Mouse (Mus musculus): ENCODE results near the gene Gadd45gip1. TPM values are rescaled to one million over a fixed set of nuclear protein-coding genes. Genes with fewer than 3 reads are reported as not detected.

Gene Gadd45gip1
- polyA plus RNA-seq, 1 experiment from 2014 or later: 46.5 TPM

DNA sequence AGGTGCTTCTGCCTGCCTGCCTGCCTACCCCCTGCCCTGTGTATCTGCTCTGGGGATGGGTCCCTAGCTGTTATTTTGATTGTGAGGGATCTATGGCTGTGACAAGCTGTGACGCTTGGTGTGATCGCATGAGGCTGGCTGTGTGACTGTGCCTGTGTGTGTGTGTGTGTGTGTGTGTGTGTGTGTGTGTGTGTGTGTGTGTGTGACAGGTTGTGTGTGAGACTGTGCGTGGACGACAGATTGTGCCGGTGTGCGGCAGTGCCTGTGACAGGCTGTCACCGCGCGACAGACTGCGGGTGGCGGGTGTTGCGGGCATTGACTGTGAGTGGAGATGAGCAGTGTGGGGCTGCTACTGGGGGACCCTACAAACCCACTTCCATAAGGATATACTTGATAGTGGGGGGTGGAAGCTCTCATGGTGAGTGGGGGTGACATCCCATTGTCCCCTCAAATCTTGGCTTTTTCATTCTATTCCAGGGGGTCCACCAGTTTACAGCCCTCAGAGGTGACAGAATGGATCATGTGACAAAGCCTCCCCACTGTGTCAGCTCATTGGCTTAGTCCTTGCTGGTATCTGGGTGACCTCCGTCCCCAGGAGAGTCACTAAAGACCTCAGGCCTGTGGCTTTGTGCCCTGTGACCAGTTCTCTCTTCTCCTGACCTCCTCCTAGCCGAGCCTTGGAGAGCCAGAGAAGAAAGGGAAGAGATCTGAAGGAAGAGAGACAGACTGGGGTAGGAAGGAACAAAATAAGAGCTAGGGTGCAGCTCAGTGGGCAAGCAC lies 43.6 kb upstream of the Gadd45gip1 start:
- H3K4me3 ChIP-seq (replicated peaks): no peak overlapping the region
- ATAC-seq (ENCODE audit: insufficient number of reproducible peaks, insufficient read depth, low FRiP score, low TSS enrichment, low read depth): no peak
- H3K9me3 ChIP-seq: no peaks in the 10 kb centered on the region
- peaks cover 76% of the 10 kb centered on the region for H3K4me1 ChIP-seq (replicated peaks)
- H3K4me2 ChIP-seq: no peak overlapping the region
- H3K27me3 ChIP-seq: peaks cover 98% of the 10 kb centered on the region
- H3K9ac ChIP-seq (replicated peaks): no peak overlapping the region
- H3K27ac ChIP-seq: no peak overlapping the region
- no peaks in the 10 kb centered on the region for H3K36me3 ChIP-seq
- WGBS: 11% methylated on average over 14 of the region's 14 CpGs

DNA sequence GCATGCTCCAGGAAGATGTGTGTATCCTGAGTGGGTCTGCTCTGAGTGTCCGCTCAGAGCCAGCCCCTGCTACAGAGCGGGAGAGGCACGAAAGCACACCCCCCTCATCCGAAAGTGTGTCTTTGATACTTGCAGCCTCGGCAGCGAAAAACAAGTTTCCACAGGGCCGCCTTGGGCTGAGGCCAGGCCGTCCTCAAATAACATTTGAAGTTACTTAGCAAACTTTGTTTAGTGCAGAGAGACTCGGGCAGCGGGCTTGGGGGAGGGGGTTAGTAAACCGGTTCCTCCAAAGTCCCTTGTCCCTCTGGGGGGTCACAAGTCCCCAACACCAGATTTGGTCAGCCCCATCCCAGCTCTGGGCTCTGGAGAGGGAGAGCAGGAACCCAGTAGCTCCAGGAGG lies 42.4 kb upstream of the Gadd45gip1 start:
- Histone ChIP-seq H3K27ac (no peak overlapping the region), H3K36me3 (no peaks in the 10 kb centered on the region), H3K9me3 (no peaks in the 10 kb centered on the region), H3K4me1 (replicated peaks) (peaks cover 72% of the 10 kb centered on the region), H3K27me3 (peaks cover 98% of the 10 kb centered on the region), H3K4me2 (no peak overlapping the region), H3K4me3 (replicated peaks) (no peak overlapping the region), H3K9ac (replicated peaks) (no peak overlapping the region; the same call in 1 of the 2 replicates)
- no peak for ATAC-seq (ENCODE audit: insufficient number of reproducible peaks, insufficient read depth, low FRiP score, low TSS enrichment, low read depth)
- WGBS: 14% methylated on average over 11 of the region's 11 CpGs

DNA sequence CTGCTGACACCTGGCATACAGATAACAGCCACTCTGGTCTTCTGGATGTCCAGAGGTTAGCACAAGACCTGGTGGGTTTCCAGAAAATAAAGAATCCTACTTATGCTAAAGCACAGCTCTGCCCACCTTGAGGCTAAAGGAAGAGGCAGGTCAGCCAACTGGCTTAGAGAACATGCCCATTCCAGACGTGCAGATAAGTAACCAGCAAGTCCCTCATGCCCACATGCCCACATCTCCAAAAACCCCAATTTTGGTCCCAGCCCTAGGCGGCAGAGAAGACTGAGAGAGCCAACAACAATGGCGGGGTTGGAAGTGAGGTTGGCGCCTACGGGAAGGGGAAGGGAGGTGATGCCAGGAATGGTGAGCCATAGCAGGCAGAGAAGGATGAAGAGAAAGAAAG lies 42.0 kb upstream of the Gadd45gip1 start:
- H3K9me3 ChIP-seq: no peaks in the 10 kb centered on the region
- H3K4me1 ChIP-seq (replicated peaks): peaks cover 72% of the 10 kb centered on the region
- H3K4me3 ChIP-seq (replicated peaks): no peak overlapping the region
- H3K27ac ChIP-seq: no peak overlapping the region
- H3K27me3 ChIP-seq: peaks cover 98% of the 10 kb centered on the region
- no peaks in the 10 kb centered on the region for H3K36me3 ChIP-seq
- no peak overlapping the region for H3K4me2 ChIP-seq
- WGBS: 44% methylated on average over 5 of the region's 5 CpGs
- no peak for ATAC-seq (ENCODE audit: insufficient number of reproducible peaks, insufficient read depth, low FRiP score, low TSS enrichment, low read depth)
- H3K9ac ChIP-seq (replicated peaks): no peak overlapping the region

DNA sequence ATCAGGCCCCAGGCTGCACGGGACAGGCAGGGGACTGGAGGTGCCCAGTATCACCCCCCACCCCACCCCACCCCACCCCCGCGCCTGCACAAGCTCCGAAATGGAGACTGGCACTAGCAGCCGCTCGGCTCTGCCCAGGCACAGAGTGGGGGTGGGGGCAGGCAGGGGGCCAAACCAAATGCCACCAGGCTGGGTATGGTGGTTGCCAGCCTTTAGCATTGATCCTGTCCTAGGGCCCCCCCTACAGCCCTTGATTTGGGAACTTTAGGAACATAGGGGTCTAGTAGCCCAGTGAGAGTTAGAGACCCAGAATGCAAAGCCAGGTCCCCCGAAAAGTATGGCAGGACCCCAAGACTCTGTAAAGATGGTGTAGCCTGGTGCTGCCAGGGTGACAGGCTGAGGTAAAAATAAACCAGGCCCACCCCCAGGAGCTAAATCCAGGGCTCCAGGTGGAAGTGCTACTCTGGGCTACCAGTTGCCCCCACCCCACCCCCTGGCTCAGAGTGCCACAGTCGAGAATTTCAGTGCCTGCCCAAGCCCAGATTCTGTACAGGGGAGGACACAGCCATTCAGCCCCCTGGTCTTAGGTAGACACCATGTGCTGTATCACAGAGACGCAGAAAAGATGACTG lies 41.4 kb upstream of the Gadd45gip1 start:
- 74% methylated on average over 9 of the region's 9 CpGs for whole genome bisulfite sequencing
- H3K27ac ChIP-seq: no peak overlapping the region

DNA sequence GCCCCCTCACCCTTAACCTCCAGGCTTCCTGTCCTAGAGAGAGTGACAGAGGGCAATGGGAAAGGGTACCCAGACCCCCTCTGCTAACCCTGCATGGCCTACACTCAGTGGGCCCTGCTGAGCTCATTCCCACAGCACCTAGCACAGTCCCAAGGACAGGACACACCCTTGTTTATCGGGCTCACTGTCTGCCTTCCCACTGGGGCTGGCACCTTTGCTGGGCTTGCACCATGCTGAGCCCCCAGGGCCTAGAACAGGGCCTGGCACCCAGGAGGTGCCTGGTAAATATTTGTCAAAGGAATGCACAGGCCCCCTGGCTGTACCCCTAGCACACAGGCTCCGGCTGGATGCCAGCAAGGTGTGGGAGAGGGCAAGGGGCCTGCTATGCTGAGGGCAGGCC lies 40.8 kb upstream of the Gadd45gip1 start:
- ATAC-seq (ENCODE audit: insufficient number of reproducible peaks, insufficient read depth, low FRiP score, low TSS enrichment, low read depth): no peak
- H3K4me1 ChIP-seq (replicated peaks): peaks cover 67% of the 10 kb centered on the region
- H3K4me2 ChIP-seq: no peak overlapping the region
- no peak overlapping the region for H3K4me3 ChIP-seq (replicated peaks)
- WGBS: 53% methylated on average over 2 of the region's 2 CpGs
- H3K9me3 ChIP-seq: no peaks in the 10 kb centered on the region
- no peak overlapping the region for H3K27ac ChIP-seq
- no peaks in the 10 kb centered on the region for H3K36me3 ChIP-seq
- H3K9ac ChIP-seq (replicated peaks): no peak overlapping the region
- peaks cover 97% of the 10 kb centered on the region for H3K27me3 ChIP-seq

More for the DNA sequence above, 41.4 kb upstream of the Gadd45gip1 start:
- H3K27me3 ChIP-seq: peaks cover 98% of the 10 kb centered on the region
- H3K9ac ChIP-seq (replicated peaks): no peak overlapping the region
- H3K36me3 ChIP-seq: no peaks in the 10 kb centered on the region
- no peaks in the 10 kb centered on the region for H3K9me3 ChIP-seq
- no peak overlapping the region for H3K4me3 ChIP-seq (replicated peaks)
- no peak for ATAC-seq (ENCODE audit: insufficient number of reproducible peaks, insufficient read depth, low FRiP score, low TSS enrichment, low read depth)
- no peak overlapping the region for H3K4me2 ChIP-seq
- H3K4me1 ChIP-seq (replicated peaks): peaks cover 72% of the 10 kb centered on the region

DNA sequence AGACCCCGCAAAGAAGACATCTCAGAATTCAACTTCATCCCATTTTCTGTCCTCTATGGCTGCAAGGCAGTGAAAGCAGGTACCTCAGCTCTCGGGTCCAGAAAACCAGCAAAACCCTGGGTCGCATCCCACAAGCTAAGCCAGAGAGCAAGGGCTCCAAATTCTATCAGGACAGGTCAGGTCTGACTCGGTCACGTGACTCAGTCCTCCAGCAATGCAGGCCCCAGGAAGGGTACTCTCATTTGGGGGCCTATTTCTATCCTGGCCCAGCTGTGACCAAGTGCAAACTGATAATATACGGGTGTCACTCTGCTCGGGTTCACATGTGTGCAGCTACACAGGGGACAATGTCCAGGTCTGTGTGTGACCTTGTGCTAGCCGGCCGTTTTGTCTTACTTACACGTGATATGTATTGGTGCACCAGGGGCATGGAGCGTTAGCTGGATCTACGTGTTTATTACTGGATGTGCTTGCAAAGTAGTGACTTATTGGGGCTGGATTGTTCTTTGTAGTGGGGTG lies 38.8 kb upstream of the Gadd45gip1 start:
- H3K27me3 ChIP-seq: peaks cover 97% of the 10 kb centered on the region
- H3K36me3 ChIP-seq: peaks cover 12% of the 10 kb centered on the region
- WGBS: 73% methylated on average over 12 of the region's 12 CpGs
- no peak overlapping the region for H3K9ac ChIP-seq (replicated peaks)
- H3K4me2 ChIP-seq: no peak overlapping the region
- ATAC-seq (ENCODE audit: insufficient number of reproducible peaks, insufficient read depth, low FRiP score, low TSS enrichment, low read depth): no peak
- peaks cover 47% of the 10 kb centered on the region for H3K4me1 ChIP-seq (replicated peaks)
- H3K27ac ChIP-seq: no peak overlapping the region
- no peak overlapping the region for H3K4me3 ChIP-seq (replicated peaks)
- no peaks in the 10 kb centered on the region for H3K9me3 ChIP-seq

DNA sequence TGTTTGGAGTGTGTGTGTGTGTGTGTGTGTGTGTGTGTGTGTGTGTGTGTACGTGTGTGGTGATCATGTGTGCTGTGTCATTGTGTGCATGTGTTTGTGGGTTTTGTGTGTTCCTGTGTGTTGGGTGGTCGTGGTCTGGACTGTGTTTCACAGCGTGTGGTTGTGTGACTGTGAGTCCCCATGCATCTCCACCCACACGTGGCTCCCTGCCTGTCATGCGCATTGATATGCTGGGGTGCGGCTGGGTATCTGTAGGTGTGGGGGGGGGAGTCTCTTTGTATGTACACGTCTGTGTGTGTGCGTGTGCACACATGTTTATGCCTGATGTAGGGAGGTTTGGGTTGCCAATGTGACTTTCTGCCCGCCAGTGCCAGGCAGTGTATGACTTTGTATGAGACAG lies 38.2 kb upstream of the Gadd45gip1 start:
- ATAC-seq (ENCODE audit: insufficient number of reproducible peaks, insufficient read depth, low FRiP score, low TSS enrichment, low read depth): no peak
- Histone ChIP-seq H3K4me2 (no peak overlapping the region), H3K27me3 (peaks cover 97% of the 10 kb centered on the region), H3K9ac (replicated peaks) (no peak overlapping the region), H3K4me1 (replicated peaks) (peaks cover 47% of the 10 kb centered on the region), H3K4me3 (replicated peaks) (no peak overlapping the region), H3K27ac (no peak overlapping the region), H3K9me3 (no peaks in the 10 kb centered on the region), H3K36me3 (peaks cover 12% of the 10 kb centered on the region)
- WGBS: 79% methylated on average over 9 of the region's 9 CpGs

DNA sequence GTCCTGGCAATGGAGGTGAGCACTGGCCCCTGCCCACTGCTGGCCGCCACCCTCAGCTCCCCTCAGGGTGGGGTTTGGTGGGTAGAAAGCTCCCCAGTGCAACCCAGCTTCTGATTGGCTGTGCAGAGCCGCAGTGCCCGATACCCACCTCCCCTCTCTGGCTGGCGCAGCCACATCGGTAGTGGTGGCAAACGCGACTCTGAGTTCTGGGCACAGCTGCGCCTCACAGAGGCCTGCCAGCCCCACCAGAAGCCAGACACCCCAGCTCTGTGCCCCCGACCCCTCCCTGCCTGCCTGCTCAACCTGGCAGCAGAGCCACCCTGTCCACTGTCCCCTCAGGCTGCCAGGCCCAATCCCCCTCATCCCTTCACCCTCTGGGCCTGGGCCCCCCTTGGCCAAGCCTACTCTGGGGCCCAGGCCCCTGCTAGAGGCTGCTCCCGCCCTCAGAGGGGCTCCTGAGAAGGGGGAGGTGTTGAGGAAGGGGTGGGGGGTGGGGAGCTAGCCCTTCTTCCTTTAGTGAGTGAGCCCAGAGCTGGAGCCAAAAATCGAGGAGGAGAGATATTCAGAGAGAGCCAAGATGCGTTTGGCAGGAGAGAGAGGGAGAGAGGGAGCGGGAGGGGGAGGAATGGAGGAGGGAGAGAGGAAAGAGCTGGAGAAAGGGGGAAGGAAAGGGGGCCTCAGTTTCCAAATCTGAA lies 37.4 kb upstream of the Gadd45gip1 start:
- Histone ChIP-seq H3K36me3 (peaks cover 12% of the 10 kb centered on the region), H3K27me3 (peaks cover 97% of the 10 kb centered on the region), H3K4me1 (replicated peaks) (peaks cover 49% of the 10 kb centered on the region), H3K4me2 (peak overlapping the region; percentile 22), H3K27ac (no peak overlapping the region), H3K9me3 (no peaks in the 10 kb centered on the region), H3K4me3 (replicated peaks) (0 out of 2 replicates have a peak overlapping the region, but pooled peaks have one; percentile 7), H3K9ac (replicated peaks) (peak overlapping the region; percentile 47)
- no peak for ATAC-seq (ENCODE audit: insufficient number of reproducible peaks, insufficient read depth, low FRiP score, low TSS enrichment, low read depth)
- 51% methylated on average over 13 of the region's 13 CpGs for WGBS

DNA sequence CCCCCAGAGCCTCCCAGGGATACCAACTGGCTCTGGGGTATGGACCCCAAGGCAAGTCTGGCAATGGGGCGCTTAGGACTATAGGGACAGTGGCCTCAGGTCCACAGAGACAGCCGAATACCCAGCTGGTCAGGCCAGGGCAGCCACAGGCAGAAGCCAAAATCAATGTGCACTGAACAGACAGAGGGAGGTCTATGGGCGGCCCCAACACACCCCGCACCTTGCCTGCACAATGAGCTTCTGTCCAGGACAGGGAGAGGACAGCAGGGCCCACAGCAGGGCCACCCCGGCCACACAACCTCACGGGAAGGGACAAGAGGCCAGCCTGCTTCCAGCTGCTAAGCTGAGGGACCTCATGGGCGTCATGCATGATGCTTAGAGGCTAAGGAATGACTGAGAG lies 36.8 kb upstream of the Gadd45gip1 start:
- Histone ChIP-seq H3K4me3 (replicated peaks) (no peak overlapping the region), H3K9me3 (no peaks in the 10 kb centered on the region), H3K4me1 (replicated peaks) (peaks cover 45% of the 10 kb centered on the region), H3K27ac (0 out of 2 replicates have a peak overlapping the region, but pooled peaks have one; percentile 12), H3K9ac (replicated peaks) (peak overlapping the region; percentile 47; the same call in 1 of the 2 replicates), H3K36me3 (peaks cover 12% of the 10 kb centered on the region), H3K4me2 (peak overlapping the region; percentile 22; the same call in 1 of the 2 replicates), H3K27me3 (peaks cover 96% of the 10 kb centered on the region)
- no peak for ATAC-seq (ENCODE audit: insufficient number of reproducible peaks, insufficient read depth, low FRiP score, low TSS enrichment, low read depth)
- WGBS: 53% methylated on average over 7 of the region's 7 CpGs

DNA sequence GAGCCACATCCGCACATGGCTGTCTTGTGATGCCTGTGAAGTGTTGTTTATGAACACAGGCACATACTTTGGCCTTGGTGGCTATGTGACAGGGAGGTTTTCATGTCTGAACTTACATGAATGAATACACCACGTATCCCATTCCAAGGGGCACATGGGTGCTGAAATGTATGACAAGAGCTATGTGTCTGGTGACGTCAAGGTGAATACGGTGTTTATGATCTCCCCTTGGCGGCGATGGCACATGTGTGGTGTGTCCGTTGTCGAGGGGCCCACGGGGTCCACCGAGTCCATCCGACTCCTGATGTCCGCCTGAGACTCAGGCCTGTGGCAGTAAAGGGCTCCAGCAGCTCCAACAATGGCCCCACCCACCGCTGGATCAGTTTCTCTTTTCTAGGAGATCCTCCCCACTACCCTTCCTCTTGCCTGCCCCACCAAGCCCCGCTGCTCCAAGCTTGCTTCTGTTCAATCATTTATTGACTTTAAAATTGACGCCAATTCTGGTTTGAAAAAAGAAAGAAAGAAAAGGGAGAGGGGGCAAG lies 34.0 kb upstream of the Gadd45gip1 start:
- Histone ChIP-seq H3K4me2 (no peak overlapping the region), H3K4me3 (replicated peaks) (0 out of 2 replicates have a peak overlapping the region, but pooled peaks have one; percentile 1), H3K27me3 (peaks cover 90% of the 10 kb centered on the region), H3K9ac (replicated peaks) (no peak overlapping the region), H3K4me1 (replicated peaks) (peaks cover 39% of the 10 kb centered on the region), H3K9me3 (no peaks in the 10 kb centered on the region), H3K27ac (no peak overlapping the region), H3K36me3 (peaks cover 12% of the 10 kb centered on the region)
- no peak for ATAC-seq (ENCODE audit: insufficient number of reproducible peaks, insufficient read depth, low FRiP score, low TSS enrichment, low read depth)
- 77% methylated on average over 15 of the region's 15 CpGs for WGBS

DNA sequence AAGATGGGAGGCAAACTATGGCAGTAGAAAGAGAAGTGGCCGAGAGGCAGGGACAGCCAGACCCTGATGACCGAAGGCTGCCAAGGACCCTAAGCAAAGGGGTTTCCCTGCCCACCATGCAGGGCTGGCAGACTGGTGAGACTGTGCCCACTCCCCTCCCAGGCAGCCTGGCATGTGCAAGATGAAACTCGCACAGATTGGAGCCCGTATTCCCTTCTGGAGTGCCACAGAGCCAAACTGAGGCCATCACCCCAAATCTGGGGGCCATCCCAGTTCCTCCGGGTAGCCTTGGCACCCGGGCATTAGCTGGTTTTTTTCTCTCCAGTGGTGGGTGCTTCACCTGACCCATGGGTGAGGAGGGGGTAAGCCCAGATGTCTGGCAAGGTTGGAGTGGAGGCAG lies 33.4 kb upstream of the Gadd45gip1 start:
- WGBS: 71% methylated on average over 6 of the region's 6 CpGs
- Histone ChIP-seq H3K27me3 (peaks cover 88% of the 10 kb centered on the region), H3K4me2 (peak overlapping the region; percentile 89), H3K36me3 (peaks cover 12% of the 10 kb centered on the region), H3K4me1 (replicated peaks) (peaks cover 43% of the 10 kb centered on the region), H3K9ac (replicated peaks) (no peak overlapping the region), H3K27ac (no peak overlapping the region), H3K4me3 (replicated peaks) (peak overlapping the region; percentile 76), H3K9me3 (no peaks in the 10 kb centered on the region)
- ATAC-seq (ENCODE audit: insufficient number of reproducible peaks, insufficient read depth, low FRiP score, low TSS enrichment, low read depth): no peak
